Mouse (Mus musculus): ENCODE results near the gene Ganab. TPM values are rescaled to one million over a fixed set of nuclear protein-coding genes. Genes with fewer than 3 reads are reported as not detected.
A peak's percentile ranks its signal among the peaks of the same experiment; 100 is the strongest.

Ganab gene
- total RNA-seq, 2 experiments from 2014 or later, result 12.7 to 20.4 TPM

GRCm38 (mm10) chr19:8927891-8928525, 30.1 kb downstream of the Ganab start:
- no peak for ATAC-seq (replicated peaks; ENCODE audit: low FRiP score, poor library complexity, severe bottlenecking)

DNA sequence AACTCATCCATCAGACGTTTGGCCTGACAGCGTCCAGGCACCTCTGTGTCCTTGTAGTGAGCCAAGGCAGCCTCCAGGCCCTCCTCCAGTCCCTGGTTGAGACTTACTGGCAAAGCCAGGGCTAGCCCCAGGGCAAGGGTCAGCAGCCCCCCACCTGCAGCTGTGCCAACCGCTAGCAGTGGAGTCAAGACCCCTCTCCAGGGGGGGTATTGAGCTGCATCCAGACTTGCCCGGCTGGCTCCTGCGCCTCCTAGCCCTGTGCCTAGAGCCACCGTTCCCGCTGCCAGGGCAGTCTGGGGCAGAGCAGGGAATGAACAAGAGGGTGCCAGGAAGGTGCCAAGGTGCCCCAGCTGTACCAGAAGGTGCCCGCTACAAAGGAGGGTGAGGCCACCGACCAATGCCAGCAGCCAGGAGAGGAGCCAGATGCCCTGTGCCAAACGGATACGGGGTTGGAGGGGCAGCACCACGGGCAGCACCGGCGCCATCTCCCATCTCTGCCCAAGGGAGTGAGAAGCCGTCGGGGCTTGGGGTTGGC, 30.9 kb downstream of the Ganab start:
- ATAC-seq (replicated peaks; ENCODE audit: low FRiP score, poor library complexity, severe bottlenecking), result no peak; the same call in 1 of the 2 replicates

GRCm38 (mm10) chr19:8929224-8930088, 31.6 kb downstream of the Ganab start, which contains the start of the genes Rom1 and Eml3:
Gene Rom1 (minus strand): TSS chr19:8929356.
Gene Eml3 (plus strand): TSS chr19:8929552.
- ATAC-seq (replicated peaks; ENCODE audit: low FRiP score, poor library complexity, severe bottlenecking), result peak; percentile 84

DNA sequence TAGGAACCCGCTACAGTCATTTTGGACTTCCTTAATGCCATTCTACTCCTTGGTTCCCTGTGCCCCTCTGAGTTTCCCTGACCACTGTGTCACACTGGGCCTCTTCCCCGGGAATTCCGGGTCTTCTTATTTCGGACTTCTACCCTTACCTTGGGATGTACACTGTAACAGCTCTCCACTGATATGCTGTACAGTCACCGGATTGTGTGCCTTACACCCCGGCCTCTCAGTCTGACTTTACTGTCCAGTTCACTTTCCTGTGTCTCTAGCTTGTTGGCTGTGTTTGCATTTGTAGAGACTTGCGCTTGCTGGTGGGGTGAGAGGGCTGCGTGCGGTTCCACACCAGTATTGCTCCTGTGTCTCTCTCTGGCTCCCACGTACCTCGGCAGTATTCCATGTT, 32.2 kb downstream of the Ganab start:
- ATAC-seq (replicated peaks; ENCODE audit: low FRiP score, poor library complexity, severe bottlenecking), result no peak

DNA sequence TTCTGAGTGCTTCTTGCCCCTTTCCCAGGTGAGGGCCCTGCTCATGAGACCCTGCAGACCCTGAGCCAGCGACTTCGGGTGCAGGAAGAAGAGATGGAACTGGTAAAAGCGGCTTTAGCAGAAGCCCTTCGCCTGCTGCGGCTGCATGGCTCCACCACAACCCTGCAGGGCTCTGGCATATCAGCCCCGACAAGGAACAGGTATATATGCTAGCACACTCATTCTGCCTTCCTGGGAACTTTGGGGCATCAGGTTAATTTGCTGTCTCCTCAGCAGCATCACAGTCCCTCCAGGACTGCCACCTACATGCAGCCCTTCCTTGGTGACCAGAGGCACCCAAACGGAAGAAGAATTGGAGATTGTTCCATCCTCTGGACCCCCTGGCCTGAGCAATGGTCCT, 32.9 kb downstream of the Ganab start:
- ATAC-seq (replicated peaks; ENCODE audit: low FRiP score, poor library complexity, severe bottlenecking), result no peak

DNA sequence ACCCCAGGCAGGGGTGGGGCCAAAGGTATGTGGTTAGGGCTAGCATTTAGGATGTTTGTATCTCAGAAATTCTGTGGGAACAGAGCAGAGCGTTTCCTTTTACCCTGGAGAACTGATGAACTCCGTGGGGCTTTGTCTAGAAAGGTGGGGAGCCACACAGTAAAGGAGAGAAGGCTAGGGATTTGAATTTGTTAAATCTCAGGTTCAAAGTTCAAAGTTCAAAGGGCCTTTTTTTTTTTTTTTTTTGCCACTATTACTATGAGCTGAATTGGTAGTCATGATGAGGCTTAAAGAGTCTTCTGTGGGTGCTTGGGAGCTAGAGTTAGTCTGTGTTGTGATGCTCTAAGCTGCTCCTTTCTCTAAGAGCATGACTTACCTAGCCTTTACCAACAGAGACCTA, 38.9 kb downstream of the Ganab start:
- ATAC-seq (replicated peaks; ENCODE audit: low FRiP score, poor library complexity, severe bottlenecking), result no peak

DNA sequence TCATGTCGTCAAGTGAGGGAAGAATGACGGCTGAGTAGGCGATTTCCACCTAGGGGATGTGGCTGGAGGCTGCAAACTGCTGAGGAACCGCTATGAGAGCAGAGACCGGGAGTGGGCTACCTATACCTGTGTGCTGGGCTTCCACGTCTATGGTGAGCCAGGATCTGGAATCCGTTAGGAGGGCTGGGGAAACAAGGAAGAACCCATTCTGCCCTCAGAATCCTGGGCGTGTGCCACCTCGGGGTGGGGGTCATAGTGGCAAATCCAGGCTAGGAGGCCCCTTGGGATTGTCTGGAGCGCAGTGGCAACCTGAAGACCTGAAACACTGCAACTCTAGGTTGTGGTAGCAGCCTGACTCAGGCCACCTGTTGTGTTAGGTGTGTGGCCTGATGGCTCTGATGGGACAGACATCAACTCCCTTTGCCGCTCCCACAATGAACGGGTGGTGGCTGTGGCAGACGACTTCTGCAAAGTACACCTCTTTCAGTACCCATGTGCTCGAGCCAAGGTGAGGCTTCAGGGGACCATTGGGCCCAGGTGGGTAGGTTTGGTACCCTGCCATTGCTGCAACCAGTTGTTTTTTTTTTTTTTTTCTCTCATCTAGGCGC, 42.8 kb downstream of the Ganab start:
- ATAC-seq (replicated peaks; ENCODE audit: low FRiP score, poor library complexity, severe bottlenecking), result no peak

- no peak; the same call in 1 of the 2 replicates for ATAC-seq (replicated peaks; ENCODE audit: low FRiP score, poor library complexity, severe bottlenecking)
Measured at GRCm38 (mm10) chr19:8941136-8941514, 43.3 kb downstream of the Ganab start.

GRCm38 (mm10) chr19:8941515-8942217, 43.8 kb downstream of the Ganab start, which contains the start of gene Mta2:
Gene Mta2 (plus strand): TSS chr19:8941875.
- ATAC-seq (replicated peaks; ENCODE audit: low FRiP score, poor library complexity, severe bottlenecking), result peak; percentile 86

GRCm38 (mm10) chr19:8942276-8942964, 44.5 kb downstream of the Ganab start:
- ATAC-seq (replicated peaks; ENCODE audit: low FRiP score, poor library complexity, severe bottlenecking), result peak; percentile 24

DNA sequence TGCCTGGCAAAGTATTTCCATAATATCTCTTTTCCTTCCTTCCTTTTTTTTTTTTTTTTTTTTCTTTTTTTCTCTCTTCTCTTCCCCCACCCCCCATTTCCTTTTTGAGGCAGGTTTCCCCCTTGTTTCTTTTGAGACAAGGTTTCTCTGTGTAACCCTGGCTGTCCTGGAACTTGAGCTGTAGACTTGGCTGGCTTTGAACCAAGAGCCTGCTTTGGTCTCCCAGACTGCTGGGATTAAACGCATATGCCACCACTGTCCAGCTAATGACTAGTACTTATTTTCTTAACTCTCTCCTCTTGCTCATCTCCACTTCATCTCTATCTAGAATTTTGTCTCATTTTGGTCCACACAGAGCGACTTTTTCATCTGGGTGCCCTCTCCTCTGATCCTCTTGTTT, 45.2 kb downstream of the Ganab start:
- ATAC-seq (replicated peaks; ENCODE audit: low FRiP score, poor library complexity, severe bottlenecking), result no peak

DNA sequence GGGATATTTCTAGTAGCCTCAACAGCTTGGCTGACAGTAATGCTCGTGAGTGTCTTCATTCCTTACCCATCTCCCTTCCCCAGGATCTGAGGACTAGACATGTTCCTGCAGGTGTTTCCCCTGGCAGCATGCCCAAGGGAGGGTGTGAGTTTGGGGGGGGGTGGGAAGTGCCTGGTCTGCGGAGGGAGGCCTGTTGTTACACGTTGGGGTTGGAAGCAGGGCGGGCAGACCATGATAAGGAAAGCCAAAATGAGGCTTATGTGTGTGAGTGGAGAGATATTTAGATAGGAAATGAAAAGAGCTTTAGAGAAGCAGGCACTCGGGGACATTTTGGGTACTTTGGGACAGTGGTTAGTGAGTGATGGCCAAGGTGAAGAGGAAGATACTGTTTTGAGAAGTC, 46.2 kb downstream of the Ganab start:
- ATAC-seq (replicated peaks; ENCODE audit: low FRiP score, poor library complexity, severe bottlenecking), result no peak

GRCm38 (mm10) chr19:8944750-8945149, 46.9 kb downstream of the Ganab start:
- no peak for ATAC-seq (replicated peaks; ENCODE audit: low FRiP score, poor library complexity, severe bottlenecking)

- ATAC-seq (replicated peaks; ENCODE audit: low FRiP score, poor library complexity, severe bottlenecking), result no peak
Measured at GRCm38 (mm10) chr19:8945251-8945650, 47.4 kb downstream of the Ganab start.

DNA sequence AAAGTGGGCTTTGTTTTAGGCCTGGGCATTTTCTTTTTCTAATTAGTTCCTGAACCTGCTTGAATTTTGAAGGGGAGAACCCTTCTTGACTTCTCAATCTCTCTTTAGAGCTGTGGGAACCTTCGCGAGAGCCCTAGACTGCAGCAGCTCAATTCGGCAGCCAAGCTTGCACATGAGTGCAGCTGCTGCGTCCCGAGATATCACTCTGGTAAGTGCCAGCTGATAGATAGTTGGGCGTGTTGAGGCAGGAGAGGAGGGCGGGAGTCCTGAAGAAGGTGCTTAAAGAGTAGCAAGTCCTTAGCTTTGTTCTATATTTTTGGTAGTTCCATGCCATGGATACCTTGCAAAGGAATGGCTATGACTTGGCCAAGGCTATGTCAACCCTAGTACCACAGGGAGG, 49.1 kb downstream of the Ganab start:
- ATAC-seq (replicated peaks; ENCODE audit: low FRiP score, poor library complexity, severe bottlenecking), result peak; percentile 78

DNA sequence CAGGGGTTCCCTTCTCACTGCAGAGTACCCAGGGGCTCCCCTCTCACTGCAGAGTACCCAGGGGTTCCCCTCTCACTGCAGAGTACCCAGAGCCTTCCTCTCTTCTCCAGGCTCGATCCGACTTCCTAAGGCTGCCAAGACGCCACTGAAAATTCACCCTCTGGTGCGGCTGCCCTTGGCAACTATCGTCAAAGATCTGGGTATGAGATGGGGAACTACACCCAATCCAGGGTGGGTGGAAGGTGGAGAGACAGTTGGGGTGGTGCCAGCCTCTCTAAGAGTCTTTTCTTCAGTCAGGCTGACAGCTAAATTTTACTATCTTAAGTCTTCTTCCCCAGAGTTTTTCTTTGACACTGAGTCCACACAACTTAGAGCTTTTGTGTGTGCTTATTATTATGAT, 52.3 kb downstream of the Ganab start:
- ATAC-seq (replicated peaks; ENCODE audit: low FRiP score, poor library complexity, severe bottlenecking), result no peak

DNA sequence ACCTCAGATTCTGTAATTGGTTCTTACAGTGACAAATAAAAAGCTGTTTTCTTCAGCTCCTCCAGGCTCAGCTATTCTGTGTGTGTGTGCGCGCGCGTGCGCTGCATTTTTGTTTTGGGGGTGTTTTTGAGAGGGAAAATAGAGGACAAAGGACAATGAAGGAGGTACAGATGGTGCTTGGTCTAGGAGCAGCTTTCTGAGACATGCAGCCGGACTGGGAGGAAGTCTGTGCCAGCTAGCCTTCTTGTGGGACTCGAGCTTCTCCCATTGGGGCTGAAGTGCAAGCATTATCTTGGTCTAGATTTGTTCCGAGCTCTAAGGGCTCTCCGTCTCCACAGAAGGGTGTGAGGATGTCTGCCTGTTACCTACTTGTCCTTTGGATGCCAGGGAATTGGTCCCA, 54.4 kb downstream of the Ganab start:
- no peak for ATAC-seq (replicated peaks; ENCODE audit: low FRiP score, poor library complexity, severe bottlenecking)

- ATAC-seq (replicated peaks; ENCODE audit: low FRiP score, poor library complexity, severe bottlenecking), result peak; percentile 97
Measured at GRCm38 (mm10) chr19:8953135-8954039, 55.5 kb downstream of the Ganab start, which contains the start of gene Tut1. Gene Tut1 (plus strand): TSS chr19:8953847.

All from erythroblast, adult 5-6 weeks (primary cell).